In the genomic region with DNA sequence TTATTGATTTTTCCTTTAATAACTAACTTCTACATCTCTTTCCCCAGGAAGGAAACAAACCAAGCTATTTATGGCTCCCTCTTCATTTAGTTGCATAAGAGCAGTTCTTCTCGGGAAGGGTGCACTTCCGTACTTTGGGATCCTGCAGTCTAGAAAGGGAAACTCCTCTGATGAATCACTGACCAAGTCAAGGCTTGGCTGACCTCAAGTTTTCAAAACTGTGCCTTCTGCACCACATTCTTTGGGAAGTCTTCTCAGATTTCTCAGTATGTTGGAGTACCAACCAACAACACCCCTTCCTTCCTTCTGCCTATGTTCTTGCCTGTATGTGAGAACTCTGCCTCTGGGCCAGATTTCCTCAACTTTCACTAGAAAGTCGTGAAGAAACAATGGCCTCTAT, we compare ENCODE assay signal across 13 mouse cellular contexts.
DNase-seq lines count a peak whose midpoint lies in the region; ATAC-seq and TF ChIP-seq lines count a peak whose summit lies in the region.
"Had no signal": no experiment of that assay in that cellular context is flagged by ENCODE, and none has a peak within 500 bp of the region (broad histone marks: within the 10 kb centered on the region; RNA-seq: fewer than 3 reads in every experiment).

No protein-coding gene starts in this region.

- H3K4me2 ChIP-seq in embryonic facial prominence, embryonic 14.5 days (ENCODE audit: low read depth, low read length) = no peak overlapping the region
- no peak overlapping the region for H3K4me2 ChIP-seq in liver, postnatal 0 days (ENCODE audit: low read depth, low read length)
- H3K4me2 ChIP-seq in liver, embryonic 12.5 days = no peak overlapping the region
- H3K4me2 ChIP-seq: forebrain, embryonic 12.5 days; liver, embryonic 15.5 days had no signal

- H3K9me3 ChIP-seq in embryonic facial prominence, embryonic 14.5 days (ENCODE audit: control insufficient read depth, low read length) = no peaks in the 10 kb centered on the region
- H3K9me3 ChIP-seq in embryonic facial prominence, embryonic 10.5 days = no peaks in the 10 kb centered on the region
- no peaks in the 10 kb centered on the region for H3K9me3 ChIP-seq in liver, postnatal 0 days (ENCODE audit: low read length)
- H3K9me3 ChIP-seq in liver, embryonic 12.5 days (replicated peaks) = no peaks in the 10 kb centered on the region
- H3K9me3 ChIP-seq: forebrain, embryonic 12.5 days; liver, embryonic 15.5 days had no signal

- no peaks in the 10 kb centered on the region for H3K36me3 ChIP-seq in embryonic facial prominence, embryonic 14.5 days (ENCODE audit: control insufficient read depth, insufficient read depth, low read length)
- no peaks in the 10 kb centered on the region for H3K36me3 ChIP-seq in embryonic facial prominence, embryonic 10.5 days (replicated peaks)
- no peaks in the 10 kb centered on the region for H3K36me3 ChIP-seq in liver, postnatal 0 days (replicated peaks; ENCODE audit: insufficient read depth, low read length)
- no peaks in the 10 kb centered on the region for H3K36me3 ChIP-seq in liver, embryonic 12.5 days
- H3K36me3 ChIP-seq: forebrain, embryonic 12.5 days; liver, embryonic 15.5 days had no signal

- no peak overlapping the region for H3K4me3 ChIP-seq in embryonic facial prominence, embryonic 14.5 days (ENCODE audit: low read depth, low read length)
- no peak overlapping the region for H3K4me3 ChIP-seq in embryonic facial prominence, embryonic 10.5 days
- no peak overlapping the region for H3K4me3 ChIP-seq in liver, postnatal 0 days (ENCODE audit: low read depth, low read length)
- H3K4me3 ChIP-seq in liver, embryonic 12.5 days = no peak overlapping the region
- H3K4me3 ChIP-seq: forebrain, embryonic 12.5 days; liver, embryonic 15.5 days had no signal

- no peaks in the 10 kb centered on the region for H3K27me3 ChIP-seq in embryonic facial prominence, embryonic 14.5 days (replicated peaks; ENCODE audit: control insufficient read depth, insufficient read depth, low read length)
- H3K27me3 ChIP-seq in embryonic facial prominence, embryonic 10.5 days (replicated peaks; ENCODE audit: low read depth, poor library complexity, severe bottlenecking) = no peaks in the 10 kb centered on the region
- H3K27me3 ChIP-seq in liver, postnatal 0 days (ENCODE audit: insufficient read depth, low read length) = no peaks in the 10 kb centered on the region
- H3K27me3 ChIP-seq in liver, embryonic 12.5 days (replicated peaks) = no peaks in the 10 kb centered on the region
- H3K27me3 ChIP-seq: forebrain, embryonic 12.5 days; liver, embryonic 15.5 days had no signal

- 57% methylated on average over 3 of the region's 3 CpGs for WGBS in embryonic facial prominence, embryonic 14.5 days
- 62% methylated on average over 3 of the region's 3 CpGs for WGBS in embryonic facial prominence, embryonic 10.5 days
- WGBS in liver, postnatal 0 days (ENCODE audit: insufficient replicate concordance) = 32% methylated on average over 3 of the region's 3 CpGs
- 32% methylated on average over 3 of the region's 3 CpGs for WGBS in liver, embryonic 12.5 days (ENCODE audit: insufficient replicate concordance)

- H3K9ac ChIP-seq in embryonic facial prominence, embryonic 14.5 days (ENCODE audit: low read depth, low read length) = no peak overlapping the region
- no peak overlapping the region for H3K9ac ChIP-seq in liver, postnatal 0 days (replicated peaks)
- H3K9ac ChIP-seq in liver, embryonic 12.5 days = no peak overlapping the region
- H3K9ac ChIP-seq: forebrain, embryonic 12.5 days; liver, embryonic 15.5 days had no signal

- no peaks in the 10 kb centered on the region for H3K4me1 ChIP-seq in embryonic facial prominence, embryonic 14.5 days (ENCODE audit: control insufficient read depth, insufficient read depth, low read length)
- H3K4me1 ChIP-seq in embryonic facial prominence, embryonic 10.5 days = no peaks in the 10 kb centered on the region
- H3K4me1 ChIP-seq in liver, postnatal 0 days (ENCODE audit: insufficient read depth) = no peaks in the 10 kb centered on the region
- H3K4me1 ChIP-seq in liver, embryonic 12.5 days = peaks cover 6% of the 10 kb centered on the region; the same call in 1 of the 2 replicates
- H3K4me1 ChIP-seq: forebrain, embryonic 12.5 days; liver, embryonic 15.5 days had no signal

- TF ChIP-seq CTCF in liver, postnatal 0 days (IDR thresholded peaks at IDR 0.05; ENCODE audit: low read depth) = no peak

- DNase-seq in embryonic facial prominence, embryonic 14.5 days (ENCODE audit: low spot score) = peak; percentile 26
- DNase-seq in embryonic facial prominence, embryonic 10.5 days (ENCODE audit: low spot score) = no peak
- DNase-seq in liver, postnatal 0 days = no peak
- peak; percentile 67 for DNase-seq in fibroblast of lung, adult 2 months (ENCODE audit: low read depth)
- no peak for DNase-seq in right cerebral cortex, postnatal 36 days (ENCODE audit: low spot score in 2 of 2)
- DNase-seq in thymus, postnatal 10 days (ENCODE audit: low spot score in 2 of 2) = no peak
- DNase-seq: retina, postnatal 1 day; thymus, postnatal 4 days had no signal

- ATAC-seq in embryonic facial prominence, embryonic 14.5 days (ENCODE audit: low read depth) = no peak
- peak; percentile 23; the same call in 1 of the 2 replicates for ATAC-seq in liver, postnatal 0 days
- ATAC-seq in liver, embryonic 12.5 days = no peak
- peak; percentile 78 for ATAC-seq in megakaryocyte progenitor cell, adult 5-6 weeks (replicated peaks; ENCODE audit: poor library complexity)
- ATAC-seq: hindbrain, postnatal 0 days had no signal

- TF ChIP-seq EP300 in liver, postnatal 0 days (IDR thresholded peaks at IDR 0.05; ENCODE audit: low read depth) = peak; percentile 20; the same call in 1 of the 2 replicates

- H3K27ac ChIP-seq in embryonic facial prominence, embryonic 14.5 days (replicated peaks; ENCODE audit: low read depth, low read length) = no peak overlapping the region
- H3K27ac ChIP-seq in embryonic facial prominence, embryonic 10.5 days (replicated peaks) = no peak overlapping the region
- no peak overlapping the region for H3K27ac ChIP-seq in liver, postnatal 0 days (ENCODE audit: low read depth)
- no peak overlapping the region for H3K27ac ChIP-seq in liver, embryonic 12.5 days
- H3K27ac ChIP-seq: forebrain, embryonic 12.5 days; hindbrain, postnatal 0 days; liver, embryonic 15.5 days had no signal

Comparison
In these comparisons a context has a peak if more than half of its experiments do, and no peak if none do; other contexts are left out.
1. ATAC-seq: peak in liver, postnatal 0 days (single experiment) and megakaryocyte progenitor cell, adult 5-6 weeks (single experiment); none in embryonic facial prominence, embryonic 14.5 days (single experiment) and liver, embryonic 12.5 days (single experiment).
2. DNase-seq: peak in embryonic facial prominence, embryonic 14.5 days (single experiment) and fibroblast of lung, adult 2 months (single experiment); none in embryonic facial prominence, embryonic 10.5 days (single experiment), liver, postnatal 0 days (single experiment), right cerebral cortex, postnatal 36 days (0 of 2) and thymus, postnatal 10 days (0 of 2).